Mouse (Mus musculus): ENCODE data around the gene Ankrd33b.

DNA sequence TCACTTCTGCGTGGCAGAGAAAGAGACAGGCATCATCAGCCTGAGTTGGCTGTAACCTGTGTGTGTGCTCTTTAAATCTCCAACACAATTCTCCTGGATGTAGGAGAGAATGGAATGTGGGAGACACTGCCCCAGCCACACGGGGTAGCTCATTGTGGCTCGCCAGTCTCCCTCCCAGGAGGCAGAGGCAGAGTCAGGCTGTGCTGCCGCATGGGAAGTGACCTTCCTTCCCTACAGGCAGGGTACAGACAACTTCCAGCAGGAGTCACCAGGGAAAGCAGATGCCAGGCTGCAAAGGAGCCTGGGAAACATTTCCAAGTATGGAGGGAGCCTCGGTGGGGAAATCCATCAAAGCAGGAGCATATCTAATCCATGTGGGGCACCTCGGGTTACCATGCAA lies 62.3 kb downstream of the Ankrd33b start:
- TF ChIP-seq CTCF (IDR thresholded peaks at IDR 0.05; ENCODE audit: extremely low read depth, insufficient read depth, insufficient read length, insufficient replicate concordance) (no peak), POLR2A (IDR thresholded peaks at IDR 0.05; ENCODE audit: low read depth, low read length) (no peak)
